Mouse (Mus musculus) lung, embryonic 14.5 days (tissue): ENCODE measurements around the gene Macf1. TPM values are rescaled to one million over a fixed set of nuclear protein-coding genes. Genes with fewer than 3 reads are reported as not detected.

Experiments
- ATAC-seq: fragments of 200-750 bp; cut with Nextera tagmentation; 2 replicates; pipeline ENCODE4 v1.8.0; 2017; ENCODE audit warnings: mild to moderate bottlenecking, moderate TSS enrichment, moderate library complexity; ENCODE audit not compliant: insufficient read depth
- DNase-seq: peaks from one replicate; pipeline ENCODE4 v3.0.0-alpha.2; 2015
- H3K27ac ChIP-seq: fragments of 300-500 bp; sonication (generic); 2 replicates; pipeline ENCODE4 v1.5.1; 2014; ENCODE audit warnings: low read depth, mild to moderate bottlenecking, moderate library complexity
- H3K27me3 ChIP-seq: fragments of 300-500 bp; sonication (generic); 2 replicates; pipeline ENCODE4 v1.6.1; 2014; ENCODE audit warnings: low read length, control low read depth; ENCODE audit not compliant: insufficient read depth
- H3K36me3 ChIP-seq: fragments of 300-500 bp; sonication (generic); 2 replicates; pipeline ENCODE4 v1.6.1; 2014; ENCODE audit warnings: control low read depth; ENCODE audit not compliant: insufficient read depth
- H3K4me1 ChIP-seq: fragments of 300-500 bp; sonication (generic); 2 replicates; pipeline ENCODE4 v1.6.1; 2014; ENCODE audit warnings: antibody characterized with exemption, control low read depth; ENCODE audit not compliant: insufficient read depth
- H3K4me2 ChIP-seq: fragments of 300-500 bp; sonication (generic); 2 replicates; pipeline ENCODE4 v1.6.1; 2014; ENCODE audit warnings: mild to moderate bottlenecking
- H3K4me3 ChIP-seq: fragments of 300-500 bp; sonication (generic); 2 replicates; pipeline ENCODE4 v1.5.1; 2014; ENCODE audit warnings: low read depth, low read length
- H3K9ac ChIP-seq: fragments of 300-500 bp; sonication (generic); 2 replicates; pipeline ENCODE4 v1.6.1; 2014
- H3K9me3 ChIP-seq: fragments of 300-500 bp; sonication (generic); 2 replicates; pipeline ENCODE4 v1.6.1; 2016; ENCODE audit warnings: low read depth, low read length, control low read depth
- CTCF ChIP-seq: IDR thresholded peaks from 2 replicates; pipeline ENCODE4 v1.5.1; 2016; ENCODE audit warnings: antibody characterized with exemption, low read depth
- WGBS: fragments of 180-500 bp; shearing (Covaris S2); extraction: QIAGEN DNeasy Blood & Tissue Kit; methylation state at CpG from one replicate; pipeline ENCODE4 v1.1.7; 2014; 5-methylcytosine and 5-hydroxymethylcytosine counted together
- polyA plus RNA-seq: library from polyadenylated mRNA; unstranded; fragments of >200 nt; fragmentation: Nextera tagmentation; extraction: Ambion mirVana; gene quantifications from 2 replicates; pipeline ENCODE4 v1.2.1, GENCODE M21; 2014

Gene Macf1
- polyA plus RNA-seq, 1 experiment from 2014 or later = 103 TPM

DNA sequence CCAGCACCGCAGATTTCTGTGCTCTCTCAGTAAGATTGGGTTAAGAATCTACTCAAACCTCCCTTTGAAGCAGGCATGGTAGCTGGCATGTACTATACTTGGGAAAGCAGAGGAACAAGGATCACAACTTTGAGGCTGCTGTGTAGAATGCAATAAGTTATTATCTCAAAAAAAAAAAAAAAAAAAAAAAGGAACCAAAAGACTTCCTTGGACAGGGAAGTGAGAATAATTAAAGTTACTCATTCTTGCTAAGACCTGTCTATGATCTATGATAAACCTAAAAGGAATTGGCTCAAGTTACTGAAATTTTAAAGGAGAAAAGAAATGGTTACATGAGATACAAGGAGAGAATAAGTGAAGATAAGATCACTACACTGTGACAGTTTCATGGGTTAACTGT lies 72.2 kb downstream of the Macf1 start:
- Histone ChIP-seq H3K9ac (no peak overlapping the region), H3K36me3 (peaks cover 3% of the 10 kb centered on the region; the same call in 1 of the 2 replicates), H3K27ac (no peak overlapping the region), H3K4me2 (peak overlapping the region; percentile 57), H3K27me3 (no peaks in the 10 kb centered on the region), H3K4me3 (peak overlapping the region; percentile 34), H3K4me1 (peaks cover 13% of the 10 kb centered on the region), H3K9me3 (no peaks in the 10 kb centered on the region)
- ATAC-seq (no peak), DNase-seq (no peak)
- no peak for TF ChIP-seq CTCF
- 85% methylated on average over 1 of the region's 1 CpGs for WGBS

DNA sequence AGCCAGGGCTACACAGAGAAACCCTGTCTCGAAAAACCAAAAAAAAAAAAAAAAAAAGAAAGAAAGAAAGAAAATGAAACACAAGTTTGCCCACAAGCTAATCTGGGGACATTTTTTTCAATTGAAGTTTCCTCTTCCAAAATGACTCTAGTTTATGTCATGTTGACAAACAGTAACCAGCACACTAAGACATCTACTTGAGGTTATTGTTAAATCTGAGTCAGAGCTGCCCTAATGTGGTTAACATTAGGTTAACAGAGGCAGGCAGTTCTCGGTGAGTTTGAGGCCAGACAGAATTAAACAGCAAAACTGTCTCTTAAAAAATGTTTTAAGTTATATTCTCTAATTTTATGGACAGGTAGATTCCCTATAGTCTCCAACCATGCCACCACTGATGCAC lies 72.9 kb downstream of the Macf1 start:
- no peak overlapping the region for H3K27ac ChIP-seq
- ATAC-seq (no peak), DNase-seq (no peak)
- H3K4me1 ChIP-seq = peaks cover 11% of the 10 kb centered on the region
- H3K4me2 ChIP-seq = peak overlapping the region; percentile 57
- no peaks in the 10 kb centered on the region for H3K27me3 ChIP-seq
- H3K9ac ChIP-seq = no peak overlapping the region
- no peak for TF ChIP-seq CTCF
- H3K4me3 ChIP-seq = no peak overlapping the region
- no peaks in the 10 kb centered on the region for H3K9me3 ChIP-seq
- peaks cover 3% of the 10 kb centered on the region; the same call in 1 of the 2 replicates for H3K36me3 ChIP-seq
- WGBS = 81% methylated on average over 1 of the region's 2 CpGs

DNA sequence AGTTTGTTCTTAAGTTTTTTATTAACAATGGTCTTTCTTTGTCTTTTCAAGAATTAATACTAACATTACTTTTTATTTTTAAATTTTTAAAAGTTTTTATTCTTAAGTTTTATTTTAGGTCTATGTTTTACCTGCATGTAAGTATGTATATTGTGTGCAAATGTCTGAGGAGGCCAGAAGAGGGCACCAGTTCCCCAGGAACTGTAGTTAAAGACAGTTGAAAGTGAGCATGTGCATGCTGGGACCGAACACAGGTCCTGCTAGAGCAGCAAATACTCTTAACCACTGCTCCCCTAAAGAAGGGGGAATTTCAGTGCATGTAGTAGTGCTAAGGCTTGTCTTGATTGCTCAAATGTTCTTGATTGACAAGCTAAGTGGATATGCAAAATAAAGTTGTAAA lies 77.0 kb downstream of the Macf1 start:
- Histone ChIP-seq H3K27ac (no peak overlapping the region), H3K4me1 (no peaks in the 10 kb centered on the region), H3K9ac (no peak overlapping the region), H3K27me3 (no peaks in the 10 kb centered on the region), H3K4me3 (no peak overlapping the region), H3K36me3 (peaks cover 3% of the 10 kb centered on the region; the same call in 1 of the 2 replicates), H3K9me3 (no peaks in the 10 kb centered on the region), H3K4me2 (no peak overlapping the region)
- TF ChIP-seq CTCF = peak; percentile 51
- 87% methylated on average over 1 of the region's 1 CpGs for WGBS
- no peak for ATAC-seq
- peak; percentile 38 for DNase-seq

DNA sequence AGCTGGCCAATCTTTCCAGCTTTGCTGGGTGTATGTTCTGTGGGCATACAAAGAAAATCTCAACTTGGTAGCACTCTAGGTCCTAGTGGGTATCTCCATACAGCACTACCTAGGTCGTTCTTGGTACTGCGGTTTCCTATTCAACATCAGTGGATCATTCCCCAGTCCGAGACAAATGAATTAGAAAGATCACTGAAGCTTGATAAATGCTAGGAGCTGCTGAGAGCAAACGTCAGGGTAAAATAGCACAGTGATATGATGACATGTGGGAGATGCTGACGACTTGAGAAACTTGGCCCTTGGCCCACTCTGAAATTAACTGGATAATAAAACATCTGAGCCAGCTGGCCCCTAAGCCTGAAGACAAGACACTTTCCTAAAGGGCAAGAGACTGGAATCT lies 78.2 kb downstream of the Macf1 start:
- Histone ChIP-seq H3K9me3 (no peaks in the 10 kb centered on the region), H3K27ac (no peak overlapping the region)

DNA sequence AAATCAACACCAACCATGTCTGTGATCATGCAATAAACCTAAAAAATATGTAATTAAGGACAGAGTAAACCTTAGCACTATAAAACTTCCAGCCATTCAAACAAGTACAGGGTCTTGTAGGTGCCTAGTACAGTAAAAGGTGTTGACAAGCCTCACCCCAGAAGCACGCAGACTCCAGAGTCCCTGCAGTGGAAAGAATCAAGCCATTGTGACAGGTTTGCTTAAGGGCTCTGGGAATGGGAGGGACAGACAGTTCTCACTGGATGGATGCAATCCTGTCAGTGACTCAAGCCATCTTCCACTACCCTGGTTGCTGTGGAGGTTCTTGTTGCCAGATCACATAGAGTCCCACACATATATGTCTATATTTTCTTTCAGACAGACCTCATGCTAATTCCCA lies 78.9 kb downstream of the Macf1 start:
- Histone ChIP-seq H3K27ac (no peak overlapping the region), H3K9me3 (no peaks in the 10 kb centered on the region), H3K4me3 (no peak overlapping the region), H3K27me3 (no peaks in the 10 kb centered on the region), H3K4me2 (no peak overlapping the region), H3K36me3 (peaks cover 3% of the 10 kb centered on the region; the same call in 1 of the 2 replicates), H3K9ac (no peak overlapping the region), H3K4me1 (no peaks in the 10 kb centered on the region)
- 69% methylated on average over 1 of the region's 1 CpGs for WGBS
- DNase-seq (no peak), ATAC-seq (no peak)
- no peak for TF ChIP-seq CTCF

More for the DNA sequence above, 78.2 kb downstream of the Macf1 start:
- Histone ChIP-seq H3K4me1 (no peaks in the 10 kb centered on the region), H3K9ac (no peak overlapping the region), H3K36me3 (peaks cover 3% of the 10 kb centered on the region; the same call in 1 of the 2 replicates), H3K27me3 (no peaks in the 10 kb centered on the region), H3K4me3 (no peak overlapping the region), H3K4me2 (no peak overlapping the region)
- ATAC-seq (peak; percentile 46; the same call in 1 of the 2 replicates), DNase-seq (peak; percentile 78)
- peak; percentile 9; the same call in 1 of the 2 replicates for TF ChIP-seq CTCF
- 32% methylated on average over 5 of the region's 5 CpGs for WGBS

DNA sequence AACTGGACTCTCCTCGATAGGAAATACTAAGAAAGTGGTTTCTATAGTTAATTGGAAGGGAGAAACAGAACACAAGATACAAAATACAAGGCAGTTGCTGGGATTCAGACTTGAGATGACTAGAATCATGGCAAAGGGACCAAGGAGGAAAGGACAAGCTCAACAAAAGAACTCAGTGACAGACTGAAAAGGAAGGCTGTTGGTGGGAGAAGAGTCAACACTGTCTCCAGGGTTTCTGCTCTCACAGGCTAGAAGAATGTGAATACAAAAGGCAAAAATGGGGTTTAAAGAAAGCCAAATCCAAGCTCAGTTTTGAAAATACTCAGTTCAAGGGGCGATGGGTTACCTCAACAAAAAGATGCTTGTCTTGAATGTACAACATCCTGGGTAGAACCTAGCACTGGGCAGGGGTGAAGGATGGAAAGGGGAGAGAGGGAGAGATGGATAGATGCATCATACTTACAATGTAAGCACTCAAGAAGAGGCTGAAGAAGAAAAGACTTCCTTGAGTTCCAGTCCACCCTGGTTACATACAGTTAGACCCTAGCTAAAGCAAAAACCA lies 81.4 kb downstream of the Macf1 start:
- ATAC-seq (no peak), DNase-seq (no peak)
- Histone ChIP-seq H3K27me3 (no peaks in the 10 kb centered on the region), H3K27ac (no peak overlapping the region), H3K9ac (no peak overlapping the region), H3K4me2 (no peak overlapping the region), H3K4me1 (peaks cover 4% of the 10 kb centered on the region; the same call in 1 of the 2 replicates), H3K4me3 (no peak overlapping the region), H3K36me3 (0 out of 2 replicates have a peak, but pooled peaks cover 3% of the 10 kb centered on the region), H3K9me3 (no peaks in the 10 kb centered on the region)
- WGBS = 83% methylated on average over 2 of the region's 2 CpGs
- TF ChIP-seq CTCF = no peak

DNA sequence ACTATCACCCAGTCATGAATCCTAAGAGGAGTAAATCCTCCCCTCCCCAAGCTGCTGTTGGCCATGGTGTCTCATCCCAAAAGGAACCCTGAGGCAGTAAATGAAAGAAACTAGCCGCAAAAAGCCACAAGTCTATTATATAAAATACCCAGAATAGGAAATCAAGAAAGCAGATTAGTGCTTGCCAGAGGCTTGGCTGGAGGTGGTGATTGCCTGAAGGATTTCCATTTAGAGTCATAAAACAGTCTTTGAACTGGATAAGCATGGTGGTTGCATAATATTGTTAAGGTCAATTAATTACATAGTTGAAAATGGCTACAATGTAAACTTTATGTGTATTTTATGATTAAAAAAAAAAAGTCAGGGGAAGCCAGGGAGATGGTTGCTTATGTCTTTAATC lies 83.1 kb downstream of the Macf1 start:
- H3K4me3 ChIP-seq = no peak overlapping the region
- TF ChIP-seq CTCF = no peak
- DNase-seq (no peak), ATAC-seq (no peak)
- no peak overlapping the region for H3K9ac ChIP-seq
- H3K36me3 ChIP-seq = no peaks in the 10 kb centered on the region
- H3K4me2 ChIP-seq = no peak overlapping the region
- 74% methylated on average over 1 of the region's 1 CpGs for WGBS
- no peaks in the 10 kb centered on the region for H3K27me3 ChIP-seq
- H3K27ac ChIP-seq = no peak overlapping the region
- no peaks in the 10 kb centered on the region for H3K9me3 ChIP-seq
- peaks cover 4% of the 10 kb centered on the region; the same call in 1 of the 2 replicates for H3K4me1 ChIP-seq
